Mouse (Mus musculus) heart, embryonic 13.5 days (tissue): Measurements from ENCODE around the gene Naa40. TPM values are rescaled to one million over a fixed set of nuclear protein-coding genes. Genes with fewer than 3 reads are reported as not detected.

Source experiments
- ATAC-seq: fragments of 200-750 bp; cut with Nextera tagmentation; 2 replicates; pipeline ENCODE4 v1.8.0; 2017; ENCODE audit warnings: moderate TSS enrichment; ENCODE audit not compliant: insufficient number of reproducible peaks, low FRiP score, low TSS enrichment; ENCODE audit errors: extremely low read depth
- H3K27ac ChIP-seq: fragments of 300-500 bp; sonication (generic); replicated peaks from 2 replicates; pipeline ENCODE4 v1.5.1; 2015; ENCODE audit warnings: moderate library complexity, mild to moderate bottlenecking, inconsistent platforms
- H3K27me3 ChIP-seq: fragments of 300-500 bp; sonication (generic); replicated peaks from 2 replicates; pipeline ENCODE4 v1.6.1; 2015; ENCODE audit warnings: mild to moderate bottlenecking, inconsistent platforms
- H3K36me3 ChIP-seq: fragments of 300-500 bp; sonication (generic); 2 replicates; pipeline ENCODE4 v1.6.1; 2015; ENCODE audit warnings: mild to moderate bottlenecking, inconsistent platforms
- H3K4me1 ChIP-seq: fragments of 300-500 bp; sonication (generic); 2 replicates; pipeline ENCODE4 v1.6.1; 2015; ENCODE audit warnings: inconsistent platforms
- H3K4me2 ChIP-seq: fragments of 300-500 bp; sonication (generic); 2 replicates; pipeline ENCODE4 v1.6.1; 2015; ENCODE audit warnings: inconsistent platforms, mild to moderate bottlenecking, moderate library complexity
- H3K4me3 ChIP-seq: fragments of 300-500 bp; sonication (generic); 2 replicates; pipeline ENCODE4 v1.5.1; 2015; ENCODE audit warnings: moderate library complexity, mild to moderate bottlenecking, inconsistent platforms
- H3K9ac ChIP-seq: fragments of 300-500 bp; sonication (generic); 2 replicates; pipeline ENCODE4 v1.6.1; 2015; ENCODE audit warnings: inconsistent platforms, mild to moderate bottlenecking, moderate library complexity
- H3K9me3 ChIP-seq: fragments of 300-500 bp; sonication (generic); 2 replicates; pipeline ENCODE4 v1.6.1; 2016; ENCODE audit warnings: inconsistent platforms
- WGBS: fragments of 180-500 bp; shearing (Covaris S2); methylation state at CpG from one replicate; pipeline ENCODE4 v1.1.7; 2015; ENCODE audit warnings: mixed read lengths; 5-methylcytosine and 5-hydroxymethylcytosine counted together
- polyA plus RNA-seq: library from polyadenylated mRNA; unstranded; fragments of >200 nt; fragmentation: Nextera tagmentation; extraction: Ambion mirVana; gene quantifications from 2 replicates; pipeline ENCODE4 v1.2.1, GENCODE M21; 2015

Naa40 gene
- polyA plus RNA-seq, 1 experiment from 2014 or later = 52.1 TPM

GRCm38 (mm10) chr19:7192561-7192967 lies 48.4 kb downstream of the Naa40 start:
- H3K36me3 ChIP-seq = peaks cover 9% of the 10 kb centered on the region
- H3K4me1 ChIP-seq = peaks cover 19% of the 10 kb centered on the region
- peaks cover 13% of the 10 kb centered on the region for H3K27me3 ChIP-seq
- H3K9ac ChIP-seq = no peak overlapping the region
- no peak overlapping the region for H3K4me3 ChIP-seq
- ATAC-seq = no peak
- H3K4me2 ChIP-seq = no peak overlapping the region
- no peak overlapping the region for H3K27ac ChIP-seq
- 62% methylated on average over 2 of the region's 2 CpGs for WGBS
- H3K9me3 ChIP-seq = no peaks in the 10 kb centered on the region

GRCm38 (mm10) chr19:7191639-7192038 lies 49.3 kb downstream of the Naa40 start:
- Histone ChIP-seq H3K27me3 (peaks cover 22% of the 10 kb centered on the region), H3K9me3 (no peaks in the 10 kb centered on the region), H3K9ac (no peak overlapping the region), H3K4me2 (no peak overlapping the region), H3K4me3 (no peak overlapping the region), H3K36me3 (no peaks in the 10 kb centered on the region), H3K4me1 (peaks cover 10% of the 10 kb centered on the region), H3K27ac (no peak overlapping the region)
- 46% methylated on average over 6 of the region's 6 CpGs for WGBS
- ATAC-seq = no peak

- H3K27me3 ChIP-seq = peaks cover 28% of the 10 kb centered on the region
- no peak overlapping the region for H3K4me3 ChIP-seq
- H3K9ac ChIP-seq = no peak overlapping the region
- H3K4me2 ChIP-seq = no peak overlapping the region
- no peaks in the 10 kb centered on the region for H3K9me3 ChIP-seq
- no peaks in the 10 kb centered on the region for H3K36me3 ChIP-seq
- no peak for ATAC-seq
- 71% methylated on average over 5 of the region's 5 CpGs for WGBS
- H3K4me1 ChIP-seq = peaks cover 7% of the 10 kb centered on the region; the same call in 1 of the 2 replicates
- H3K27ac ChIP-seq = no peak overlapping the region
These were observed 50.0 kb downstream of the Naa40 start for GRCm38 (mm10) chr19:7190986-7191385.

- peaks cover 46% of the 10 kb centered on the region for H3K27me3 ChIP-seq
- H3K4me2 ChIP-seq = no peak overlapping the region
- H3K4me1 ChIP-seq = peaks cover 5% of the 10 kb centered on the region; the same call in 1 of the 2 replicates
- no peaks in the 10 kb centered on the region for H3K9me3 ChIP-seq
- no peak overlapping the region for H3K27ac ChIP-seq
- 59% methylated on average over 4 of the region's 4 CpGs for WGBS
- H3K4me3 ChIP-seq = no peak overlapping the region
- no peaks in the 10 kb centered on the region for H3K36me3 ChIP-seq
- no peak overlapping the region for H3K9ac ChIP-seq
- ATAC-seq = no peak
These were observed 52.0 kb downstream of the Naa40 start for GRCm38 (mm10) chr19:7189026-7189425.

DNA sequence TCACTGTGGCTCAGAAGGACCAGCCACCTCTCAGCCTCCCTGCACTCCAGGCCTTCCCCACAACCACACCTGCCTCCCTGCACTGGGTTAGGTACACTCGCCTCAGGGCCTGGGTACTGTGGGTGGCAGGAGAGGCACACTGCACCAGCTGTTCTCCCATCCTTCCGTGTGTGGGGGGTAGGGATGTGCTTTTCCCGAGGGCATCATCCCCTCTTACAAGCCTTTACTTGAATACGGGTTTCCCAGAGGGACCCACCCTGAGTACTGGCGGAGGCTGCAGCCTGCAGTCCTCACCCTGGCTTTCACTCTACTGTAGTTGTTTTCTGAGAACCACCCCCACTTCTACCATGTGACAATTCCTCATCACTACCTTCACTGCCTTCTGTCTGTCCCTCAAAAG lies 53.8 kb downstream of the Naa40 start:
- Histone ChIP-seq H3K27me3 (peaks cover 64% of the 10 kb centered on the region), H3K4me1 (peaks cover 12% of the 10 kb centered on the region), H3K4me2 (no peak overlapping the region), H3K9me3 (no peaks in the 10 kb centered on the region), H3K4me3 (no peak overlapping the region), H3K27ac (no peak overlapping the region), H3K9ac (0 out of 2 replicates have a peak overlapping the region, but pooled peaks have one; percentile 1), H3K36me3 (no peaks in the 10 kb centered on the region)
- ATAC-seq = no peak
- 60% methylated on average over 5 of the region's 5 CpGs for WGBS

GRCm38 (mm10) chr19:7185715-7186291 lies 55.2 kb downstream of the Naa40 start:
- ATAC-seq = no peak
- Histone ChIP-seq H3K36me3 (no peaks in the 10 kb centered on the region), H3K4me3 (no peak overlapping the region), H3K9me3 (no peaks in the 10 kb centered on the region), H3K4me2 (no peak overlapping the region), H3K27me3 (peaks cover 68% of the 10 kb centered on the region), H3K9ac (no peak overlapping the region), H3K27ac (no peak overlapping the region), H3K4me1 (peaks cover 23% of the 10 kb centered on the region)
- 18% methylated on average over 18 of the region's 18 CpGs for WGBS

GRCm38 (mm10) chr19:7185059-7185458 lies 55.9 kb downstream of the Naa40 start:
- Histone ChIP-seq H3K36me3 (no peaks in the 10 kb centered on the region), H3K4me3 (no peak overlapping the region), H3K27me3 (peaks cover 75% of the 10 kb centered on the region), H3K9me3 (no peaks in the 10 kb centered on the region), H3K27ac (no peak overlapping the region), H3K9ac (no peak overlapping the region), H3K4me1 (peaks cover 25% of the 10 kb centered on the region), H3K4me2 (no peak overlapping the region)
- no peak for ATAC-seq
- 48% methylated on average over 4 of the region's 4 CpGs for WGBS

DNA sequence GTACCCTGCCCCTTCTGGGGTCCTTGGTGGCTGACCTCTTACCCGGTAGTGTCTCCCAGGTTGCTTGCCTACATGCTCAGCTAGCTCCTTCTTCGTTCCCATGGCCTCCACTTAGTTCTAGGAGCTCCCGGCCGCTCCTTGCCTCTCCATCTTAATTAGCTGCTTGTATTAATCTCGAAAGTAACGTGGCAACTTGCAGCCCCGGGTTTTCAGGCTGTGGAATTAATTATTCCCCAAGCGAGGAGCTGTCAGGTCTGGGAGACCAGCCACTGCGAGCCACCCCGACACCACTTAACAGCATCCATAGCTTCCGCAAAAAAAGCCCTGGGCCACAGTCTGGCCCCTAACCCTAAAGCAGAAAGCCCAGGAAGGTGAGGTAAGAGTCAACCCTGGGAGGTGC lies 57.6 kb downstream of the Naa40 start:
- 64% methylated on average over 11 of the region's 11 CpGs for WGBS
- Histone ChIP-seq H3K27me3 (peaks cover 85% of the 10 kb centered on the region), H3K4me1 (peaks cover 34% of the 10 kb centered on the region), H3K9me3 (no peaks in the 10 kb centered on the region), H3K4me3 (no peak overlapping the region), H3K27ac (no peak overlapping the region), H3K36me3 (no peaks in the 10 kb centered on the region), H3K9ac (no peak overlapping the region), H3K4me2 (no peak overlapping the region)
- ATAC-seq = no peak

- peak overlapping the region; percentile 54 for H3K4me2 ChIP-seq
- 5% methylated on average over 23 of the region's 23 CpGs for WGBS
- peaks cover 41% of the 10 kb centered on the region for H3K4me1 ChIP-seq
- H3K9ac ChIP-seq = peak overlapping the region; percentile 66
- no peaks in the 10 kb centered on the region for H3K9me3 ChIP-seq
- no peaks in the 10 kb centered on the region for H3K36me3 ChIP-seq
- peaks cover 90% of the 10 kb centered on the region for H3K27me3 ChIP-seq
- peak; percentile 28; the same call in 1 of the 2 replicates for ATAC-seq
- 0 out of 2 replicates have a peak overlapping the region, but pooled peaks have one; percentile 25 for H3K27ac ChIP-seq
- peak overlapping the region; percentile 24 for H3K4me3 ChIP-seq
These were observed 58.6 kb downstream of the Naa40 start for GRCm38 (mm10) chr19:7182273-7182949.

GRCm38 (mm10) chr19:7181496-7181895 lies 59.5 kb downstream of the Naa40 start:
- no peak overlapping the region for H3K27ac ChIP-seq
- H3K36me3 ChIP-seq = no peaks in the 10 kb centered on the region
- H3K4me1 ChIP-seq = peaks cover 42% of the 10 kb centered on the region
- no peak overlapping the region; the same call in 1 of the 2 replicates for H3K9ac ChIP-seq
- H3K9me3 ChIP-seq = no peaks in the 10 kb centered on the region
- H3K27me3 ChIP-seq = peaks cover 83% of the 10 kb centered on the region
- no peak overlapping the region for H3K4me2 ChIP-seq
- H3K4me3 ChIP-seq = no peak overlapping the region
- 67% methylated on average over 7 of the region's 7 CpGs for WGBS
- no peak for ATAC-seq

DNA sequence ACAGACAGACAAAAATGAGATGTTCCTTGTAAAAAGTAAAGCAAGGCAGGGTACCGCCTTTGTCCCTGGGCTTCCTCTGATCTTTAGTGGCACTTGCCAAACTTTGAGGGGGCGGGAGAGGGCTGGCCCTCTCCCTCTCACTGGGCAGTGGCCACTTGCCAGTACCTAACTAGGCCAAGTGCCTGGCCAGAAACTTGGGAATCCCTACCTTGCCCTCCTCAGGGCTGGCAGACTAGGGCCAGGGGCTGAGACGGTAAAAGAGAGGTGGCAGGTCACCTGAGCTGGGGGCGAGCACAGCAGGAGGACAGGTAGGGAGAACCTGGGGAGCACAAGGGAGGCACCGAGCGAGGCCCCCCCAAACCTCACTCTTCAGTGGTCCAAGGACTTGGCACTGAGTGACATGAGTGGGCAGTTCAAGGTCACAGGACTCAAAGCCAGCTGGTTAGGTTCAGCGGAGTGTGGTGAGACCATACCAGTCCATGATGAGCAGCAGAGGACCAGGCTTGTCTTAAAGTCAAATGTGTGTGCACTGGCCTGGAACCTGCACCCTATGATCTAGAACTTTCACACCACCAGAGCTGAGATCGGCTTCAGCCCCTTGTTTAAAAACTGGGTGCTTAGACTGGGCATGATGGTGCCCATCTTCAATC lies 60.1 kb downstream of the Naa40 start:
- Histone ChIP-seq H3K27ac (no peak overlapping the region), H3K27me3 (peaks cover 77% of the 10 kb centered on the region), H3K9me3 (no peaks in the 10 kb centered on the region), H3K4me1 (peaks cover 44% of the 10 kb centered on the region), H3K4me3 (no peak overlapping the region), H3K4me2 (no peak overlapping the region), H3K36me3 (no peaks in the 10 kb centered on the region), H3K9ac (no peak overlapping the region)
- ATAC-seq = no peak
- WGBS = 81% methylated on average over 8 of the region's 8 CpGs
